Mouse (Mus musculus) MEL (cell line): Measurements from ENCODE around the gene Nme3. TPM values are rescaled to one million over a fixed set of nuclear protein-coding genes. Genes with fewer than 3 reads are reported as not detected.

Experiments
- DNase-seq: peaks from one replicate; pipeline ENCODE4 v3.0.0; 2011; ENCODE audit warnings: low read depth, low spot score
- H3K27ac ChIP-seq: 2 replicates; pipeline ENCODE4 v1.5.1; 2012; ENCODE audit warnings: low read depth, mild to moderate bottlenecking, control low read depth, low read length, moderate library complexity; ENCODE audit not compliant: control insufficient read depth
- H3K27me3 ChIP-seq, 2 experiments: fragments of 150-350 bp in 1 of 2; sonication (generic) in 1 of 2; 2 replicates each; pipeline ENCODE4 v1.6.1; 2012; ENCODE audit warnings: low read length in 2 of 2, mild to moderate bottlenecking in 2 of 2, improper control_type of control experiment in 1 of 2, moderate library complexity in 1 of 2; ENCODE audit not compliant: insufficient read depth in 2 of 2, control insufficient read depth in 1 of 2
- H3K36me3 ChIP-seq, 2 experiments: 2 replicates each; pipeline ENCODE4 v1.6.1; 2012 to 2014; ENCODE audit warnings: low read length in 2 of 2, improper control_type of control experiment in 1 of 2, inconsistent platforms in 1 of 2, mild to moderate bottlenecking in 1 of 2; ENCODE audit not compliant: insufficient read depth in 2 of 2, control insufficient read depth in 1 of 2
- H3K4me1 ChIP-seq, 2 experiments: fragments of 150-350 bp in 1 of 2; sonication (generic) in 1 of 2; 2 replicates each; pipeline ENCODE4 v1.6.1; 2012; ENCODE audit warnings: low read length in 2 of 2, improper control_type of control experiment in 1 of 2, mild to moderate bottlenecking in 1 of 2; ENCODE audit not compliant: insufficient read depth in 2 of 2, control insufficient read depth in 1 of 2
- H3K4me3 ChIP-seq, 2 experiments: fragments of 150-350 bp in 1 of 2; sonication (generic) in 1 of 2; 2 replicates each; pipeline ENCODE4 v1.5.1; 2012; ENCODE audit warnings: low read depth in 2 of 2, low read length in 2 of 2, mild to moderate bottlenecking in 2 of 2, moderate library complexity in 2 of 2, control low read depth in 1 of 2, improper control_type of control experiment in 1 of 2; ENCODE audit not compliant: control insufficient read depth in 1 of 2, insufficient read depth in 1 of 2
- H3K79me2 ChIP-seq: 2 replicates; pipeline ENCODE4 v1.6.1; 2012; ENCODE audit warnings: mild to moderate bottlenecking, low read length, moderate library complexity; ENCODE audit not compliant: control insufficient read depth, poor library complexity, insufficient read depth
- H3K9ac ChIP-seq: 2 replicates; pipeline ENCODE4 v1.6.1; 2012; ENCODE audit warnings: low read depth, mild to moderate bottlenecking, control low read depth, low read length, moderate library complexity; ENCODE audit not compliant: control insufficient read depth, poor library complexity, severe bottlenecking
- H3K9me3 ChIP-seq: fragments of 150-350 bp; sonication (generic); replicated peaks from 2 replicates; pipeline ENCODE4 v1.6.1; 2012; ENCODE audit warnings: mild to moderate bottlenecking, low read length, improper control_type of control experiment, moderate library complexity; ENCODE audit not compliant: insufficient read depth
- CHD1 ChIP-seq: IDR thresholded peaks from 2 replicates; pipeline ENCODE4 v1.6.1; 2012; ENCODE audit warnings: low read depth, mild to moderate bottlenecking, inconsistent platforms, low read length, improper control_type of control experiment
- CHD2 ChIP-seq: IDR thresholded peaks from 2 replicates; pipeline ENCODE4 v1.6.1; 2011; ENCODE audit warnings: low read length, improper control_type of control experiment
- CTCF ChIP-seq, 3 experiments: IDR thresholded peaks in 2 of 3; conservative IDR thresholded peaks in 1 of 3; 2 replicates each; pipeline ENCODE4 v1.5.1; 2011 to 2012; ENCODE audit warnings: low read length in 3 of 3, low read depth in 2 of 3, mild to moderate bottlenecking in 2 of 3, improper control_type of control experiment in 1 of 3, inconsistent platforms in 1 of 3, mixed read lengths in 1 of 3, moderate library complexity in 1 of 3; ENCODE audit not compliant: control insufficient read depth in 1 of 3, insufficient read depth in 1 of 3, poor library complexity in 1 of 3, severe bottlenecking in 1 of 3
- E2F4 ChIP-seq: IDR thresholded peaks from 2 replicates; pipeline ENCODE4 v1.6.1; 2011; ENCODE audit warnings: low read depth, low read length, improper control_type of control experiment, borderline replicate concordance
- GABPA ChIP-seq: IDR thresholded peaks from 2 replicates; pipeline ENCODE4 v1.6.1; 2012; ENCODE audit warnings: low read depth, mild to moderate bottlenecking, inconsistent platforms, low read length, improper control_type of control experiment, moderate library complexity
- KAT2A ChIP-seq: conservative IDR thresholded peaks from 2 replicates; pipeline ENCODE4 v1.6.1; 2012; ENCODE audit warnings: low read depth, low read length, improper control_type of control experiment, inconsistent platforms
- MAZ ChIP-seq: IDR thresholded peaks from 2 replicates; pipeline ENCODE4 v1.6.1; 2012; ENCODE audit warnings: low read depth, mild to moderate bottlenecking, inconsistent platforms, low read length, improper control_type of control experiment
- MEF2A ChIP-seq: IDR thresholded peaks from 2 replicates; pipeline ENCODE4 v1.6.1; 2014; ENCODE audit warnings: low read depth, mild to moderate bottlenecking, inconsistent platforms, low read length, improper control_type of control experiment; ENCODE audit not compliant: poor library complexity, insufficient replicate concordance, severe bottlenecking; ENCODE audit errors: extremely low read depth
- MYB ChIP-seq: IDR thresholded peaks from 2 replicates; pipeline ENCODE4 v1.6.1; 2011; ENCODE audit warnings: mild to moderate bottlenecking, low read depth, low read length, improper control_type of control experiment
- MYC ChIP-seq: IDR thresholded peaks from 2 replicates; pipeline ENCODE4 v1.6.1; 2011; ENCODE audit warnings: low read depth, mild to moderate bottlenecking, low read length, improper control_type of control experiment, moderate library complexity
- NRF1 ChIP-seq: IDR thresholded peaks from 2 replicates; pipeline ENCODE4 v1.6.1; 2014; ENCODE audit warnings: low read depth, mild to moderate bottlenecking, inconsistent platforms, low read length, improper control_type of control experiment, moderate library complexity; ENCODE audit not compliant: poor library complexity, insufficient read depth, severe bottlenecking
- POLR2A ChIP-seq, 2 experiments: IDR thresholded peaks; 2 replicates each; pipeline ENCODE4 v1.6.1; 2011 to 2012; ENCODE audit warnings: low read length in 2 of 2, mild to moderate bottlenecking in 2 of 2, control low read depth in 1 of 2, improper control_type of control experiment in 1 of 2, low read depth in 1 of 2, moderate library complexity in 1 of 2; ENCODE audit not compliant: control insufficient read depth in 1 of 2, insufficient read depth in 1 of 2, poor library complexity in 1 of 2
- POLR2AphosphoS5 ChIP-seq: IDR thresholded peaks from 2 replicates; pipeline ENCODE4 v1.6.1; 2012; ENCODE audit warnings: low read depth, borderline replicate concordance, mild to moderate bottlenecking, inconsistent platforms, low read length, moderate library complexity, mixed read lengths
- RAD21 ChIP-seq: IDR thresholded peaks from 2 replicates; pipeline ENCODE4 v1.6.1; 2011; ENCODE audit warnings: mild to moderate bottlenecking, low read depth, low read length, improper control_type of control experiment
- SMC3 ChIP-seq: IDR thresholded peaks from 2 replicates; pipeline ENCODE4 v1.6.1; 2011; ENCODE audit warnings: low read depth, low read length, improper control_type of control experiment
- TCF12 ChIP-seq: IDR thresholded peaks from 2 replicates; pipeline ENCODE4 v1.6.1; 2014; ENCODE audit warnings: low read depth, mild to moderate bottlenecking, inconsistent platforms, low read length, improper control_type of control experiment, moderate library complexity
- UBTF ChIP-seq: IDR thresholded peaks from 2 replicates; pipeline ENCODE4 v1.6.1; 2012; ENCODE audit warnings: low read depth, mild to moderate bottlenecking, inconsistent platforms, low read length, improper control_type of control experiment, moderate library complexity, borderline replicate concordance; ENCODE audit not compliant: insufficient read depth
- ZC3H11A ChIP-seq: IDR thresholded peaks from 2 replicates; pipeline ENCODE4 v1.6.1; 2012; ENCODE audit warnings: low read depth, mild to moderate bottlenecking, inconsistent platforms, low read length, improper control_type of control experiment
- ZKSCAN1 ChIP-seq: IDR thresholded peaks from 2 replicates; pipeline ENCODE4 v1.6.1; 2012; ENCODE audit warnings: low read depth, mild to moderate bottlenecking, inconsistent platforms, low read length, improper control_type of control experiment, moderate library complexity
- polyA plus RNA-seq, 2 experiments: library from polyadenylated mRNA; stranded (reverse) in 1 of 2; unstranded in 1 of 2; fragments of >175 nt in 1 of 2; fragments of >200 nt in 1 of 2; gene quantifications; 2 replicates each; pipeline versions ENCODE4 v1.2.1 to v1.2.4; 2012; ENCODE audit warnings: low replicate concordance in 2 of 2, low read depth in 1 of 2; ENCODE audit not compliant: insufficient read length in 2 of 2, insufficient read depth in 1 of 2, missing spikeins in 1 of 2
- total RNA-seq: library from RNA; depleted of rRNA; stranded (reverse); fragments of 300-350 nt; gene quantifications from 2 replicates; pipeline ENCODE4 v1.2.3, GENCODE M21; 2012

Gene Nme3
- total and polyA plus RNA-seq, 3 experiments = 22.1 to 24.4 TPM; not detected in 1

DNA sequence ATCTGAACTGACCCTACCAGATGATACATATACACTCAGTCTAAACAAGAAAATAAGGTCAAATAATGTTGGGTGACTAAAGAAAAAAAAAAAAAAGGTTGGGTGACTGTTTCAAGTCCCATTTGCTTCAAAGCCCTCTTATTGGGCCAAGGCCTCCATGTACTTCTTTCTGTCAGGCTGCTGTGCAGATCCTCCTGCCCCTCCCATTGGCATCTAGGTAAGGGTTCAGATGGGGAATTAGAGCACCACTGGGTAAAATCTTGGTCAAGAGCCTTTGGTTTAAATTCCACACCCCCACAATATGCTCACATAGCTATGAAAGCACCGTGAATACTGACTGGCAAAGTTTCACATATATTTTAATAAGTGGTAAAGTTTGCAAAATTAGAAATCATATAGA is 26.9 kb downstream of the Nme3 start:
- H3K79me2 ChIP-seq = no peaks in the 10 kb centered on the region
- no peak overlapping the region for H3K4me3 ChIP-seq
- H3K36me3 ChIP-seq = peaks cover 0 to 4% of the 10 kb centered on the region in 2 experiments; a peak in 2 of 4 replicates
- DNase-seq = no peak
- H3K4me1 ChIP-seq = no peaks in the 10 kb centered on the region
- H3K9ac ChIP-seq = no peak overlapping the region
- no peaks in the 10 kb centered on the region for H3K9me3 ChIP-seq
- H3K27me3 ChIP-seq = no peaks in the 10 kb centered on the region
- H3K27ac ChIP-seq = no peak overlapping the region
- TF ChIP-seq RAD21 (no peak), POLR2AphosphoS5 (no peak), ZKSCAN1 (no peak), MAZ (no peak), E2F4 (no peak), GABPA (no peak), SMC3 (no peak), CHD1 (no peak), ZC3H11A (no peak), UBTF (no peak), CTCF (IDR thresholded peaks at IDR 0.05 in 2 of 3, conservative IDR thresholded peaks at IDR 0.05 in 1 of 3; ENCODE audit: control insufficient read depth in 1 of 3, insufficient read depth in 1 of 3, low read depth in 2 of 3, low read length in 3 of 3, poor library complexity in 1 of 3, severe bottlenecking in 1 of 3) (no peak), KAT2A (no peak)

DNA sequence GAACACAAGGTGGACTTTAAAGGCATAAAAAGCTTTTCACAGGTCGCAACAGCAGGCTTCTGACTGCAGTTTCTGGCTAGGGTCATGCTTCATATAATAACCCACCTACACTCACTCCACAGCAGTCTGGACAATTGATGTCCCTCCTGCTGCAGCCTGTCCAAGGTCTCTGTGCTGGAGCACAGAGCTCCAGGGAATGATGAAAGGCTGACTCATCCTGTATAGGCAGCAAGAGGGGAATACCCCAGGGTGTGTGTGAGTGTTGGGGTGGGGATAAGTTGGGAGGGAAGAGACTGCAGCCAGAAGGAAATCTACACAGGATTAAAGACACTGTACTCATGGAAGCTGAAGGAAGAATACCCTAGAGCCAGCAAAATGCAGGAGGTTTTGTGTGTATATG is 33.2 kb downstream of the Nme3 start:
- peaks cover 0 to 4% of the 10 kb centered on the region in 2 experiments for H3K4me1 ChIP-seq
- H3K4me3 ChIP-seq = no peak overlapping the region
- H3K27ac ChIP-seq = no peak overlapping the region
- TF ChIP-seq E2F4 = no peak
- no peak for TF ChIP-seq CHD1
- TF ChIP-seq KAT2A = no peak
- no peak for TF ChIP-seq SMC3
- TF ChIP-seq MEF2A = no peak
- TF ChIP-seq TCF12 = no peak
- TF ChIP-seq CHD2 = no peak
- no peak for TF ChIP-seq ZKSCAN1
- TF ChIP-seq POLR2AphosphoS5 = no peak
- TF ChIP-seq POLR2A (IDR thresholded peaks at IDR 0.05; ENCODE audit: control insufficient read depth in 1 of 2, insufficient read depth in 1 of 2, low read depth in 1 of 2, low read length in 2 of 2, poor library complexity in 1 of 2) = no peak
- no peak for TF ChIP-seq NRF1
- no peak for TF ChIP-seq MYB
- TF ChIP-seq ZC3H11A = no peak
- TF ChIP-seq MYC = no peak
- TF ChIP-seq, all 39 proteins: peak for 0
- peaks cover 0 to 7% of the 10 kb centered on the region in 2 experiments for H3K36me3 ChIP-seq
- DNase-seq = no peak
- H3K79me2 ChIP-seq = peaks cover 14% of the 10 kb centered on the region
- H3K9me3 ChIP-seq = no peaks in the 10 kb centered on the region
- no peak overlapping the region for H3K9ac ChIP-seq
- no peaks in the 10 kb centered on the region for H3K27me3 ChIP-seq
